Mouse (Mus musculus): ENCODE measurements at regions not wholly inside any gene's neighbourhood (a gene's known extent, or its start where the extent isn't known, plus 50 kb on each side); places are given as distances from the start of the nearest gene placed in this dataset.

DNA sequence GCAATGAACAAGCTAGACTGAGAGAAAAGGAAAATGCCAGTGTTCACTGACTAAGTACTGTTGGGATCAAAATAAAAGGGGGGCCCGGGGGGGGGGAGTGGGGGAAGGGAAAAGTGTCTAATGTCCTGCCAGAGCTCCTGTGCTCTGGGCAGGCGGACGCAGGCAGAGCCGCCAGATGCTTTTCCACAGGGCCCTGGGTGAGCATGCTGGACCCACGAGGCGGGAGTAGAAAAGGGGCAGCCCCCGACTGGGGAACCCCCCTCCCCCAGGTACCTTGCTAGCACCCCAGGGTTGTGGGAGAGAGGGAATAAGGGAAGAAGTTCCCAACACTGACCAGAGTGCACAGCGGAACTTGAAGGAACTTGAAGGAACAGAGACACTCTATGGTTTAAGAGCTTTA, 478.6 kb downstream of the Mat2b start:
- no peak for DNase-seq (ENCODE audit: low spot score)

More for the DNA sequence above, 478.6 kb downstream of the Mat2b start:
- no peaks in the 10 kb centered on the region for H3K4me1 ChIP-seq (ENCODE audit: control insufficient read depth, insufficient read depth, low read length)
- peak; percentile 54; the same call in 1 of the 2 replicates for ATAC-seq (ENCODE audit: insufficient number of reproducible peaks, low FRiP score, low TSS enrichment, low read depth)
- no peaks in the 10 kb centered on the region for H3K9me3 ChIP-seq (ENCODE audit: control insufficient read depth, low read length)
- H3K36me3 ChIP-seq (ENCODE audit: control insufficient read depth, insufficient read depth, low read length) = no peaks in the 10 kb centered on the region
- no peaks in the 10 kb centered on the region for H3K27me3 ChIP-seq (ENCODE audit: control insufficient read depth, insufficient read depth, low read length)
- no peak overlapping the region for H3K27ac ChIP-seq (replicated peaks; ENCODE audit: low read depth, low read length)
- 61% methylated on average over 8 of the region's 8 CpGs for WGBS
- no peak overlapping the region for H3K4me2 ChIP-seq (ENCODE audit: low read depth, severe bottlenecking)
- no peak overlapping the region for H3K9ac ChIP-seq (ENCODE audit: low read length)
- no peak overlapping the region for H3K4me3 ChIP-seq (ENCODE audit: low read depth, low read length)

Data from limb, embryonic 11.5 days (tissue).